Mouse (Mus musculus) fat pad, adult 2 months (tissue): Measurements from ENCODE around the gene Fam207a.

ENCODE experiments used
- DNase-seq: peaks from one replicate; pipeline ENCODE4 v3.0.0-alpha.2; 2011; ENCODE audit warnings: low read depth, low spot score; ENCODE audit errors: extremely low read depth

Gene Fam207a

DNA sequence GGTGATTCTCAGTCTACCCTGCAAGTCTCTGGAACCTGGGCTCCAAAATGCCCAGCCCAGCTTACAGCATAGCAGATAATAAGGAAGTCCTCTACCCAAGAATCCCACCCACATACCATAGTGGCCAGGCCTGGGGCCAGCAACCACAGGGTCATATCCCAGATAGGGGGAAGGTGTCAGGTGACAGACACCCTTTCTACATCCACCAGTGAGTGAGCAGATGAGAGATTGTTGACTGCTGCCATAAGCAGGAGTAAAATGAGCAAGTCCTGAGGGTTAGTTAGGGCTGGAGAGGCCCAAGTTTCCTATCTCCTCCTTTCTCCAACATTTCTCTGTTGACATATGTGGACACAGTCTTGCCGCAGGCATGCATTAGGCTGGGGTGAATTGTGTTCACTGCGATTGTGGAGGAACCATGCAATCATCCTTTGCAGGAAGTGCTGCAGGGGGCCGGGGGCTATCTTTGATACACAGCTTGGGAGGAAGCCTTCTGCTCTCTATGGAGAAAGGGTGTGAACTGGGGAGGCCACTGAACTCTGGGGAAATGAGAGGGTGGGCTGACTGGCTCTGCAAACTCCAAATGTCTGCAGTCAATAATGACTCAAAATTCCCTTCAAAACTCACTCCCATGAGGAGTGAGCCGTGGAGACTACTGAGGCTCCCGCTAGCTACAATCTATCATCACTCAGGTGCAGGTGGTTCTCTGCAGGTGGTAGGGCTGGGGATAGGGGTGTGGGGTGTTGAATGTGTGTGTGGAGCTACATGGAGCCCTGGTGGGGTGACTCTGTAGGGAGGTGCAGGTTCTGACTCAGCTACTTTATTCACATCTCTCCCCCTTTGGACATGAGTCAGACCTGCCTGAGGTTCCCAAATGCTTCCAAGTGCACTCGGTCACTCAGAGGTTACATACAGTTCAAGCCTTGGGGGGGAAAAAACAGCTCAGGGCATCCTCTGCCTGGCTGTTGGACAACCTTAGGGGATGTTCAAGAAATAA, 15.7 kb upstream of the Fam207a start:
- DNase-seq: no peak

GRCm38 (mm10) chr10:77530140-77530539, 14.6 kb upstream of the Fam207a start, which contains the start of gene Itgb2:
Gene Itgb2, plus strand, starts transcription at chr10:77530252.
- DNase-seq: no peak

GRCm38 (mm10) chr10:77528634-77529033, 13.0 kb upstream of the Fam207a start:
- DNase-seq: no peak

DNA sequence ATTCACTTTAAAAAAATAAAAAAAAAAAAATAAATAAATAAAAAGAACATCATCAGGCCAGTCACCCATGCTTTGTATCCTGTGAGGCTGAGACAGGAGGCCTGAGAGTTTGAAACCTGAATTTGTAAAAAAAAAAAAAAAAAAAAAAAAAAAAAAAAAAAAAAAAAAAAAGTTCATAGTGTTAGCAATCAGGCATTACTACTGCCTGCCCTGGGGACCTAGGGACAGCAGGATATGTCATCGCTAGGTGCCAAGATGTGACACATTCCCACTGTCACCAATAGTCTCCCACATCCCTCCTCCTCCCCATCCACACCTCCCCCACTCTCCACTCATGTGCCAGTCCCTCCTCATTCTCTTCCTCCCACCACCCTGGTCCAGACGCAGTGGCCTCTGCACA, 10.9 kb upstream of the Fam207a start:
- DNase-seq: no peak

DNA sequence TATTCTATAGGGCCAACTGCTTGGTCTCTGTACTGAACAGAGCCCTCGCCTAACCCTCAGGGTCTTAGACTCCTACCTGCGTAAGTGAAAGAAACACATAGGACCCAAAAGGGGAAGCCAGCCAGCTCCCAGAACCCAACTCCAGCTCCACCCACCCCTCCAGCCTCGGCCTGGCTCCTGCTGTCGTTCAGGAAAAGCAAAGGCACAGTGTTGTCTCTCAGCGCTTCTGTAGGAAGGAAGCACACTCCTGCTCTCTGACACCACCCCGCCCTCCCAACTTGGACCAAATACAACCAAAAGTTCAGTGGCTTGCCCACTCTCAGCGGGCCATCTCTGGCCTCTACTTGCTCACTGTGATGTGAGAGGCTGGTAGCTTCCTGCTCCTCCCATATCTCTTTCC, 7.7 kb upstream of the Fam207a start:
- DNase-seq: no peak

DNA sequence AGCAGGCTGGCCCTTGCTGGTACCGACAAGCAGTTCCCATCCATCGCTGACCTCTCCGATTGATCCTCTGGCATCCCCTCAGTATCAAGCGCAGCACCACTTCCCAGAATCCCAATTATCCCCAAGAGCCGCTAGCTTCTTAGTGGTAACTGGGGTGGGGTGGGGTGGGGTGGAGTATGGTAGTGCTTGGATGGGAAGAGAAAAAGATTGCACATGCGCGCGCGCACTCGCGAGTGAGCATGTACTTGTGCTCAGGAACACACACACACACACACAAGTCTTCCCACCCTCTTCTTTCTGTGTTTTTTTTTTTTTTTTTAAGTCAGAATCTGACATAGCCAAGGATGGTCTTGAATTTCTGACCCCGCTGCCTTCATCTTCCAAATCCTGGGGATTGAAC, 7.2 kb upstream of the Fam207a start:
- no peak for DNase-seq

- no peak for DNase-seq
Observed at GRCm38 (mm10) chr10:77522021-77522731, 6.6 kb upstream of the Fam207a start.

- DNase-seq: no peak
Observed at GRCm38 (mm10) chr10:77520497-77520896, 4.9 kb upstream of the Fam207a start.

DNA sequence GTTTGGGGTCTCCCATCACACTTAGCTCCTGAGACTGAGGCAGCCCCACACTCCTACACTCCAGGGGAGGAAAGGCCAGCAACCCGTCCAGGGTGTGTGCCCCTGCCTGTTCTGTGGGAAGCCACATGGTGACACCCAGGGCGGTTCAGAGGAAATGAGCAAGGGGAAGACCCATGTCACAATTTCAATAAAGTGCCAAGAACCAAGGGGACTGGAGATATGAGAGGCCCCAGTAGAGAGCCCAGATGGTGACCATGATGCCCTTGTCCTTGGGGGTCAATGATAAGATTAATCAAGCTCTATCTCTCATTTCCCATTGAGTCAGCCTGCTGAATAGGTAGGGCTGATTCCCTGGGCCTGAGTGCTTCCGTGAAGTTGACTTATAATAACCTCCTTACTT, 3.6 kb upstream of the Fam207a start:
- no peak for DNase-seq

DNA sequence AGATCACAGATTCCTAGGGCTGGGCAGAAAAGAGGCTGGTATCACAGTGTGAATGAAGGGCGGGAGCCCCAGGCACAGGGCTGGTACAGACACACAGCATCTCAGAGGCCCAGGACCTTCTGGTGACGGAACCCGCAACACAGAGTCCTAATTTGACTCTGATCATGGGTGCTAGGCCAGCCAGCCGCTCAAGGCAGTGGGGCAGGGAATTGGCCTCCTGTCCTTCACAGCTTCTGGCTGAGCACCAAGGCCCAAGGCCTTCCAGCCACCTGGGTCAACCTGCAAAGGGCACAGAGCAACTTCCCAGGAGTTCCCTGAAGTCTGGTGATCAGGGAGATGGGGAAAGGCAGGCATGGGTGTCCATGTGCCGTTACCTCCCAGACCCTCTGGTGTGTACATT, 2.2 kb upstream of the Fam207a start:
- no peak for DNase-seq

- no peak for DNase-seq
Observed at GRCm38 (mm10) chr10:77517066-77517620, 1.6 kb upstream of the Fam207a start.

- no peak for DNase-seq
Observed at GRCm38 (mm10) chr10:77516379-77516951, 880 bp upstream of the Fam207a start.

- DNase-seq: no peak
Observed at GRCm38 (mm10) chr10:77510225-77510982, 5.2 kb downstream of the Fam207a start.

GRCm38 (mm10) chr10:77509403-77510187, 6.0 kb downstream of the Fam207a start:
- peak; percentile 39 for DNase-seq

DNA sequence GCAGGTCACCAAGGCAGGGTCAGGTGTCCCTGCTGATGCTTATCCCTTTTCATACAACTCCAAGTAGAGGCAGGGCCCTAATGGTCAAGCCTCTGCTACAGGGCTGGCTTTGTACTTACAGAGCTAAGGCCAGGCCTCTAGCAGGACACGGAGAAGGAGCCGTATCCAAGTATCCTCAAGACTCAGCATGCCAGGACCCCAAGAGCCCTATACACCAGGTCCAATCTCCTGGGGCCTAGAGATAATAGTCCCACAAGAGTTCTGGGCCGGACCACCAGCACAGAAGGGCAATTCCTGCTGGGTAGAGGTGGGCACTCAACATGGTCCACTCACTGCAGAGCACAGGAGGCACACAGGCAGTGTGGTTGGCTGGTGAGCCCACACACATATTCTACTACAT, 6.8 kb downstream of the Fam207a start:
- DNase-seq: no peak

DNA sequence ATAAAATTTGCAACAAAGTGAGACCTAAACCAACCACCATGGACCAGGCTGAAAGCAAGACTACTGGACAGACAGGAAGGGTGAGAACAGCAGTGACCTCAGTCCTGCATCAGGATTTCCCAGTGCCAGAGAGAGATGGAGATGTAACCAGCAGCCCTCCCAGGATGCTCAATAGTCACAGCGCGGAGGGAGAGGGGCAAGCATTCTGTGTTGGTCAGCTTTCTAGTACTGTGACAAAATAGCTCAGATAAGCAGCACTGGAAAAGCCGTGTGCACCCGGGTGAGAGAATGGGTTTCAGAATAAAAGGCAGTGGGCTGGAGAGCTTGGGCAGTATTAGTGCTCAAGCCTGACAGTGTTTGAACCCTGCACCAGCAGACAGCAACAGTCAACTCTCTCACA, 7.8 kb downstream of the Fam207a start:
- no peak for DNase-seq

- no peak for DNase-seq
Observed at GRCm38 (mm10) chr10:77506961-77507577, 8.5 kb downstream of the Fam207a start.

GRCm38 (mm10) chr10:77506526-77506925, 9.1 kb downstream of the Fam207a start:
- no peak for DNase-seq

DNA sequence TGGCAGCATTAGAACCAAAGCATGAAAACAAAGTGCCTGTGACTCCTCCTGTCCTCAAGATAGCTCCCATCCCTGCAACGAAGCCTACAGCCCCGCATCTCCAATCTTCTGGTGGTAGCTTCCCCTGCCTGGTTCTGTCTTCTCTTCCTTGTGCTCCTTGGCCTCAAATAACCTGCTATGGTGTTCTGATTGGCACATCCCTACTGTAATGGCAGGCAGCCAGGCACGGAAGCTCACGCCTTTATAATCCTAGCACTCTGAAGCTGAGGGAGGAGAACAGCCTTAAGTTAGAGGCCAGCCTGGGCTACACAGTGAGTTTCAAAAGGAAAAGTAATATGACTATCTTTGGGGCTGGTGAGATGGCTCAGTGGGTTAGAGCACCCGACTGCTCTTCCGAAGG, 11.4 kb downstream of the Fam207a start:
- DNase-seq: no peak
